Mouse (Mus musculus) heart, embryonic 14.5 days (tissue): ENCODE measurements around the gene Gm13289. TPM values are rescaled to one million over a fixed set of nuclear protein-coding genes. Genes with fewer than 3 reads are reported as not detected.
"Not testable (repeated sequence)": the region's sequence is repeated elsewhere in the genome, so short reads cannot be mapped to it uniquely, and the experiment has no call there.

Source experiments
- ATAC-seq: fragments of 200-750 bp; cut with Nextera tagmentation; 2 replicates; pipeline ENCODE4 v1.8.0; 2017; ENCODE audit warnings: low read depth, moderate TSS enrichment; ENCODE audit not compliant: insufficient number of reproducible peaks, insufficient read depth, low FRiP score
- H3K27ac ChIP-seq, 2 experiments: fragments of 200-500 bp in 1 of 2; fragments of 300-500 bp in 1 of 2; sonication (generic) in 1 of 2; replicated peaks in 1 of 2; 2 replicates each; pipeline ENCODE4 v1.5.1; 2012 to 2014; ENCODE audit warnings: low read depth in 2 of 2, low read length in 2 of 2, control low read depth in 1 of 2, mild to moderate bottlenecking in 1 of 2, mixed read lengths in 1 of 2; ENCODE audit not compliant: control insufficient read depth in 1 of 2, insufficient read depth in 1 of 2
- H3K27me3 ChIP-seq: fragments of 300-500 bp; sonication (generic); 2 replicates; pipeline ENCODE4 v1.6.1; 2014; ENCODE audit warnings: mild to moderate bottlenecking, low read length, control low read depth; ENCODE audit not compliant: control insufficient read depth, insufficient read depth
- H3K36me3 ChIP-seq: fragments of 300-500 bp; sonication (generic); 2 replicates; pipeline ENCODE4 v1.6.1; 2014; ENCODE audit warnings: mild to moderate bottlenecking, control low read depth, low read length, mixed read lengths; ENCODE audit not compliant: control insufficient read depth, insufficient read depth
- H3K4me1 ChIP-seq, 2 experiments: fragments of 200-500 bp in 1 of 2; fragments of 300-500 bp in 1 of 2; sonication (generic) in 1 of 2; 2 replicates each; pipeline ENCODE4 v1.6.1; 2012 to 2014; ENCODE audit warnings: low read length in 2 of 2, control low read depth in 1 of 2, mixed read lengths in 1 of 2; ENCODE audit not compliant: control insufficient read depth in 2 of 2, insufficient read depth in 2 of 2
- H3K4me2 ChIP-seq: fragments of 300-500 bp; sonication (generic); 2 replicates; pipeline ENCODE4 v1.6.1; 2014; ENCODE audit warnings: mild to moderate bottlenecking, low read length
- H3K4me3 ChIP-seq, 2 experiments: fragments of 200-500 bp in 1 of 2; fragments of 300-500 bp in 1 of 2; sonication (generic) in 1 of 2; 2 replicates each; pipeline ENCODE4 v1.5.1; 2012 to 2014; ENCODE audit warnings: low read length in 2 of 2, mild to moderate bottlenecking in 2 of 2, control low read depth in 1 of 2, low read depth in 1 of 2, moderate library complexity in 1 of 2; ENCODE audit not compliant: control insufficient read depth in 1 of 2, insufficient read depth in 1 of 2
- H3K9ac ChIP-seq: fragments of 300-500 bp; sonication (generic); 2 replicates; pipeline ENCODE4 v1.6.1; 2014; ENCODE audit warnings: mild to moderate bottlenecking, low read length
- H3K9me3 ChIP-seq: fragments of 300-500 bp; sonication (generic); 2 replicates; pipeline ENCODE4 v1.6.1; 2016; ENCODE audit warnings: low read length, control low read depth; ENCODE audit not compliant: control insufficient read depth
- WGBS: fragments of 180-500 bp; shearing (Covaris S2); extraction: QIAGEN DNeasy Blood & Tissue Kit; methylation state at CpG from one replicate; pipeline ENCODE4 v1.1.7; 2014; 5-methylcytosine and 5-hydroxymethylcytosine counted together
- polyA plus RNA-seq: library from polyadenylated mRNA; unstranded; fragments of >200 nt; fragmentation: Nextera tagmentation; extraction: Ambion mirVana; gene quantifications from 2 replicates; pipeline ENCODE4 v1.2.1, GENCODE M21; 2014

Gm13289 gene
- polyA plus RNA-seq, 1 experiment from 2014 or later: not detected

DNA sequence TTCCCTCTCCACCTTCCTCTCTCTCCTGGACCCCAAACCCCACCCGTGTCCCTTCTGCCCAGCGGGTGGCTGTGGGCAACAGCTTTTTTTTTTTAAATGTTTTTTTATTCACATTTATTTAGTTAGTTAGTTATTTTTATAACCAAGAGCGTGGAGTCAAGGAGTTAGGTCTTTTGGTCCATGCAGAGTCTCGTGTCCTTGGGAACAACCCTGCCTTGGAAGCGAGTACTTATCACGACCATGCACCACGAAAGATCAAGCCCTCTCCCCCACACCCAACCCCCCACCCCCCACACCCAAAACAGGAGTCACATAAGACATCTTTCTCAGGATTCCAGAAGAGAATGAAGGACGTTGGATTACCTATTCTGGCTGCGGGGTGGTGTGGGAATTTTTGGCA lies 14.4 kb upstream of the Gm13289 start:
- not testable (repeated sequence) for H3K4me1 ChIP-seq, H3K9ac ChIP-seq, H3K27ac ChIP-seq, H3K4me2 ChIP-seq, H3K9me3 ChIP-seq, H3K4me3 ChIP-seq, ATAC-seq, H3K27me3 ChIP-seq, H3K36me3 ChIP-seq
- 48% methylated on average over 7 of the region's 9 CpGs for WGBS

DNA sequence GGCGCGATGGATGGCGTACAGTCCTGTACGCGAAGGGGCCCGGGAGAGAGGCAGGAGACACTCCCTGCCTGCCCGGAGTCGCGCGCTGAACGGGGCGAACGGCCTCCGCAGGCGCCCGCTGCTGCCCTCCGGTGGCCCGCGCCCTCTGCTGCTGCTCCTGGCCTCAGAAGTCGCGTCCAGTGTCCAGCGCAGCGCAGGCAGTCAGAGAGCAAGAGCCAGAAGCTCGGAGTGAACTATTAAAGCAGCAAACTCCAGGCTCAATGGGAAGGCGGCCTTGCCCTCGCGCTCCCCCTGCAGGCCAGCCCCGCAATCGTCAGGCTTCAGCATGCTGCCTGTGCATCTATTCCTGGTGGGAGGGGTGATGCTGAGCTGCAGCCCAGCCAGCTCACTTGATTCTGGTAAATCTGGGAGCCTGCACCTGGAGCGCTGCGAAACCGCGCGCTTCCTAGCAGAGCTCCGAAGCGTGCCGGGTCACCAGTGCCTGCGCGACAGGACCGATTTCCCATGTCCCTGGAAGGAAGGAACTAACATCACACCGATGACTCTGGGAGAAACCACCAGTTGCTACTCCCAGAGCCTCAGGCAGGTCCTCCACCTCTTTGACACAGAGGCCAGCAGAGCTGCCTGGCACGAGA lies 13.2 kb upstream of the Gm13289 start:
- H3K4me2 ChIP-seq: peak overlapping the region; percentile 44
- not testable (repeated sequence) for H3K36me3 ChIP-seq, H3K9me3 ChIP-seq, H3K9ac ChIP-seq, H3K4me1 ChIP-seq, ATAC-seq, H3K27me3 ChIP-seq
- peak overlapping the region in 1 of 2 experiments; percentile 68; a peak in 3 of 4 replicates for H3K27ac ChIP-seq
- H3K4me3 ChIP-seq: peak overlapping the region; percentile 14 to 32; a peak in 3 of 4 replicates
- WGBS: 4% methylated on average over 28 of the region's 42 CpGs

DNA sequence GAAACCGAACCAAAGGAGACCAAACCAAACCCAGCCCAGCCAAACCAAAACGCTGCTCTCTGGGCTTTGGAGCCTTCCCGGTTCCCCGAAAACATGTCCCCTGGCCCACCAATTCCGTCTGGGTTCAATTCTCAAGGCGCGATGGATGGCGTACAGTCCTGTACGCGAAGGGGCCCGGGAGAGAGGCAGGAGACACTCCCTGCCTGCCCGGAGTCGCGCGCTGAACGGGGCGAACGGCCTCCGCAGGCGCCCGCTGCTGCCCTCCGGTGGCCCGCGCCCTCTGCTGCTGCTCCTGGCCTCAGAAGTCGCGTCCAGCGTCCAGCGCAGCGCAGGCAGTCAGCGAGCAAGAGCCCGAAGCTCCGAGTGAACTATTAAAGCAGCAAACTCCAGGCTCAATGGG lies 3.2 kb upstream of the Gm13289 start, which contains the start of gene Gm13290:
Gene Gm13290 (plus strand): TSS at position 301 of the 400 bp plus-strand sequence.
- H3K9ac ChIP-seq, H3K4me3 ChIP-seq, H3K27me3 ChIP-seq, H3K4me1 ChIP-seq, H3K9me3 ChIP-seq, H3K27ac ChIP-seq, ATAC-seq, H3K36me3 ChIP-seq, H3K4me2 ChIP-seq: not testable (repeated sequence)
- no CpG with 5 or more reads among the region's 32 CpGs for WGBS

DNA sequence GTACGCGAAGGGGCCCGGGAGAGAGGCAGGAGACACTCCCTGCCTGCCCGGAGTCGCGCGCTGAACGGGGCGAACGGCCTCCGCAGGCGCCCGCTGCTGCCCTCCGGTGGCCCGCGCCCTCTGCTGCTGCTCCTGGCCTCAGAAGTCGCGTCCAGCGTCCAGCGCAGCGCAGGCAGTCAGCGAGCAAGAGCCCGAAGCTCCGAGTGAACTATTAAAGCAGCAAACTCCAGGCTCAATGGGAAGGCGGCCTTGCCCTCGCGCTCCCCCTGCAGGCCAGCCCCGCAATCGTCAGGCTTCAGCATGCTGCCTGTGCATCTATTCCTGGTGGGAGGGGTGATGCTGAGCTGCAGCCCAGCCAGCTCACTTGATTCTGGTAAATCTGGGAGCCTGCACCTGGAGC lies 2.8 kb downstream of the Gm13289 start, which contains the start of gene Gm13272:
Gene Gm13272 (plus strand): TSS at position 301 of the 400 bp plus-strand sequence.
- H3K27ac ChIP-seq, H3K4me1 ChIP-seq, H3K9ac ChIP-seq, H3K4me3 ChIP-seq, H3K27me3 ChIP-seq, ATAC-seq, H3K9me3 ChIP-seq, H3K36me3 ChIP-seq, H3K4me2 ChIP-seq: not testable (repeated sequence)
- no CpG with 5 or more reads among the region's 29 CpGs for WGBS

DNA sequence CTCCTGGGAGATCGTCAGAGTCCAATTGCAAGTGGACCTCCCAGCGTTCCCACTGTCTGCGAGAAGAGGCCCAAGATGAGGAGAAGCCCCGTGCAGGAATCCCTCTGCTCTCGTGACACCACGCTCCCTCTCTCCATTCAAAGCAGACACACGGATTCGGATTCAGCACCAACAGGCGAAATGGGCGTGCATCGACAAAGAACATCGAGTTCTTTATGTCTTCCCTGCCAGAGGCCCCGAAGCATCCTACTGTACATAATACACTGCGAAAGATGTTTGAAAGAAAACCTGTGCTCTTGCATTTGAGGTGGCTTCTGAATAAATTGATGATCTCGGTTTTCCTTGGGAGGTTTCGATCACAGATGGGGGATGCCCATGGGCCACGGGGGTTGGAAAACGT lies 3.6 kb downstream of the Gm13289 start:
- not testable (repeated sequence) for H3K4me1 ChIP-seq, H3K27me3 ChIP-seq, ATAC-seq, H3K4me3 ChIP-seq, H3K36me3 ChIP-seq, H3K4me2 ChIP-seq, H3K27ac ChIP-seq, H3K9me3 ChIP-seq, H3K9ac ChIP-seq
- 32% methylated on average over 14 of the region's 18 CpGs for WGBS

DNA sequence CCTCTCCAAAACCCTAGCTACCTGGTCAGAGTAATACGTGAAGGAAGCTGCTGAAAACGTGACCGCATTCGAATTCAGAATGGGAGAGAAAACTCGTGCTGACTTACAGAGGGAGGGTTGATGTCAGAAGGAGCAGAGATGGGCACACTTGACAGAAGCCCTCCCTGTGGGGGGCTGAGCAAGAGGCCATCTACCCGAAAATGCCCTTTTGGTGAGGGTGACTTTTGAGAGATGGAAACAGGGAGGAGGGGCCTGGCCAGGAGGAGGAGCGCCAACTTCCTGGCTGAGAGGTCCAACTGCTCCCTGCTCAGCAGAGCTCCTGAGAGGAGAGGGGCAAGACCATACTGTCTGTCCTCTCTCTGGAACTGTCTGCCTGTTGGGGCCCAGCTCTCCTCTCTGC lies 5.1 kb downstream of the Gm13289 start, which contains the start of gene Ifnz:
Gene Ifnz (plus strand): TSS at position 301 of the 400 bp plus-strand sequence.
- not testable (repeated sequence) for H3K9ac ChIP-seq, H3K9me3 ChIP-seq, H3K4me1 ChIP-seq, H3K36me3 ChIP-seq, ATAC-seq, H3K27me3 ChIP-seq
- peak within 1 kb of the TSS in 1 of 2 experiments; percentile 43; a peak in 2 of 4 replicates for H3K4me3 ChIP-seq
- peak within 1 kb of the TSS; percentile 52 for H3K4me2 ChIP-seq
- 0% methylated on average over 2 of the region's 7 CpGs for WGBS
- H3K27ac ChIP-seq: peak within 1 kb of the TSS; percentile 33 to 85; a peak in 2 of 4 replicates

DNA sequence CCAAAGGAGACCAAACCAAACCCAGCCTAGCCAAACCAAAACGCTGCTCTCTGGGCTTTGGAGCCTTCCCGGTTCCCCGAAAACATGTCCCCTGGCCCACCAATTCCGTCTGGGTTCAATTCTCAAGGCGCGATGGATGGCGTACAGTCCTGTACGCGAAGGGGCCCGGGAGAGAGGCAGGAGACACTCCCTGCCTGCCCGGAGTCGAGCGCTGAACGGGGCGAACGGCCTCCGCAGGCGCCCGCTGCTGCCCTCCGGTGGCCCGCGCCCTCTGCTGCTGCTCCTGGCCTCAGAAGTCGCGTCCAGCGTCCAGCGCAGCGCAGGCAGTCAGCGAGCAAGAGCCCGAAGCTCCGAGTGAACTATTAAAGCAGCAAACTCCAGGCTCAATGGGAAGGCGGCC lies 5.6 kb downstream of the Gm13289 start:
- H3K4me3 ChIP-seq: peak overlapping the region in 1 of 2 experiments; percentile 43; a peak in 2 of 4 replicates
- H3K9ac ChIP-seq, H3K4me1 ChIP-seq, H3K36me3 ChIP-seq, H3K9me3 ChIP-seq, H3K27me3 ChIP-seq, ATAC-seq: not testable (repeated sequence)
- 0% methylated on average over 1 of the region's 31 CpGs for WGBS
- peak overlapping the region; percentile 52 for H3K4me2 ChIP-seq
- peak overlapping the region; percentile 33 to 85; a peak in 2 of 4 replicates for H3K27ac ChIP-seq

DNA sequence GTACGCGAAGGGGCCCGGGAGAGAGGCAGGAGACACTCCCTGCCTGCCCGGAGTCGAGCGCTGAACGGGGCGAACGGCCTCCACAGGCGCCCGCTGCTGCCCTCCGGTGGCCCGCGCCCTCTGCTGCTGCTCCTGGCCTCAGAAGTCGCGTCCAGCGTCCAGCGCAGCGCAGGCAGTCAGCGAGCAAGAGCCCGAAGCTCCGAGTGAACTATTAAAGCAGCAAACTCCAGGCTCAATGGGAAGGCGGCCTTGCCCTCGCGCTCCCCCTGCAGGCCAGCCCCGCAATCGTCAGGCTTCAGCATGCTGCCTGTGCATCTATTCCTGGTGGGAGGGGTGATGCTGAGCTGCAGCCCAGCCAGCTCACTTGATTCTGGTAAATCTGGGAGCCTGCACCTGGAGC lies 8.7 kb downstream of the Gm13289 start, which contains the start of gene Gm13276:
Gene Gm13276 (plus strand): TSS at position 301 of the 400 bp plus-strand sequence.
- ATAC-seq: not testable (repeated sequence)
- WGBS: no CpG with 5 or more reads among the region's 27 CpGs

More for the DNA sequence above, 8.7 kb downstream of the Gm13289 start, which contains the start of gene Gm13276:
- H3K4me1 ChIP-seq, H3K4me3 ChIP-seq, H3K36me3 ChIP-seq, H3K27ac ChIP-seq, H3K27me3 ChIP-seq, H3K9me3 ChIP-seq, H3K4me2 ChIP-seq, H3K9ac ChIP-seq: not testable (repeated sequence)
